Mouse (Mus musculus): ENCODE results near the gene Afg1l.

GRCm38 (mm10) chr10:42346179-42346877 is 132.0 kb downstream of the Afg1l start:
- TF ChIP-seq CTCF (IDR thresholded peaks at IDR 0.05; ENCODE audit: control insufficient read depth, insufficient read depth, insufficient replicate concordance, low read depth, low read length) (no peak), POLR2A (IDR thresholded peaks at IDR 0.05; ENCODE audit: control insufficient read depth, low read depth, low read length) (no peak)

Data from testis, adult 2 months (tissue).